Mouse (Mus musculus): ENCODE results near the gene Insig2. TPM values are rescaled to one million over a fixed set of nuclear protein-coding genes. Genes with fewer than 3 reads are reported as not detected.

The Insig2 gene
- 41.3 and 49.3 TPM in 2 replicates for polyA plus RNA-seq (2015; fragmentation: Nextera tagmentation; extraction: Ambion mirVana)

- no peak within 1 kb of the TSS for H3K4me3 ChIP-seq (replicated peaks)
- WGBS, result 95% methylated on average over 1 of the region's 1 CpGs
- H3K9me3 ChIP-seq (replicated peaks), result no peaks in the 10 kb centered on the region
- H3K4me2 ChIP-seq, result no peak within 1 kb of the TSS
- H3K27me3 ChIP-seq (replicated peaks), result no peaks in the 10 kb centered on the region
- peaks cover 11% of the 10 kb centered on the region for H3K4me1 ChIP-seq
- H3K36me3 ChIP-seq, result no peaks in the 10 kb centered on the region
- H3K27ac ChIP-seq (replicated peaks), result no peak within 1 kb of the TSS
- ATAC-seq (ENCODE audit: low FRiP score), result no peak
- no peak within 1 kb of the TSS for H3K9ac ChIP-seq (replicated peaks)
These were observed at the start of gene Insig2 for GRCm38 (mm10) chr1:121332485-121332884. Gene Insig2 (minus strand): TSS chr1:121332589.

- 28% methylated on average over 3 of the region's 3 CpGs for WGBS
- Histone ChIP-seq H3K36me3 (no peaks in the 10 kb centered on the region), H3K4me2 (no peak overlapping the region), H3K4me3 (replicated peaks) (no peak overlapping the region), H3K4me1 (0 out of 2 replicates have a peak, but pooled peaks cover 3% of the 10 kb centered on the region), H3K9me3 (replicated peaks) (no peaks in the 10 kb centered on the region), H3K9ac (replicated peaks) (no peak overlapping the region), H3K27ac (replicated peaks) (no peak overlapping the region), H3K27me3 (replicated peaks) (no peaks in the 10 kb centered on the region)
- ATAC-seq (ENCODE audit: low FRiP score), result no peak
These were observed 49.2 kb upstream of the Insig2 start for GRCm38 (mm10) chr1:121381562-121381961.

GRCm38 (mm10) chr1:121380033-121380432, 47.6 kb upstream of the Insig2 start:
- H3K4me2 ChIP-seq, result no peak overlapping the region
- no peaks in the 10 kb centered on the region for H3K9me3 ChIP-seq (replicated peaks)
- no peak for ATAC-seq (ENCODE audit: low FRiP score)
- H3K4me3 ChIP-seq (replicated peaks), result no peak overlapping the region
- H3K4me1 ChIP-seq, result 0 out of 2 replicates have a peak, but pooled peaks cover 3% of the 10 kb centered on the region
- H3K36me3 ChIP-seq, result no peaks in the 10 kb centered on the region
- no peak overlapping the region for H3K9ac ChIP-seq (replicated peaks)
- H3K27ac ChIP-seq (replicated peaks), result no peak overlapping the region
- 80% methylated on average over 3 of the region's 3 CpGs for WGBS
- H3K27me3 ChIP-seq (replicated peaks), result no peaks in the 10 kb centered on the region

- no peaks in the 10 kb centered on the region for H3K9me3 ChIP-seq (replicated peaks)
- no peak overlapping the region for H3K9ac ChIP-seq (replicated peaks)
- no peaks in the 10 kb centered on the region for H3K36me3 ChIP-seq
- 95% methylated on average over 2 of the region's 2 CpGs for WGBS
- H3K4me1 ChIP-seq, result 0 out of 2 replicates have a peak, but pooled peaks cover 3% of the 10 kb centered on the region
- H3K27ac ChIP-seq (replicated peaks), result no peak overlapping the region
- H3K4me2 ChIP-seq, result no peak overlapping the region
- ATAC-seq (ENCODE audit: low FRiP score), result no peak
- H3K27me3 ChIP-seq (replicated peaks), result no peaks in the 10 kb centered on the region
- H3K4me3 ChIP-seq (replicated peaks), result no peak overlapping the region
These were observed 45.5 kb upstream of the Insig2 start for GRCm38 (mm10) chr1:121377901-121378300.

- Histone ChIP-seq H3K4me1 (0 out of 2 replicates have a peak, but pooled peaks cover 3% of the 10 kb centered on the region), H3K27ac (replicated peaks) (no peak overlapping the region), H3K4me2 (no peak overlapping the region), H3K27me3 (replicated peaks) (no peaks in the 10 kb centered on the region), H3K4me3 (replicated peaks) (no peak overlapping the region), H3K9me3 (replicated peaks) (no peaks in the 10 kb centered on the region), H3K9ac (replicated peaks) (no peak overlapping the region), H3K36me3 (no peaks in the 10 kb centered on the region)
- no peak for ATAC-seq (ENCODE audit: low FRiP score)
- WGBS, result 98% methylated on average over 1 of the region's 1 CpGs
These were observed 45.0 kb upstream of the Insig2 start for GRCm38 (mm10) chr1:121377410-121377809.

- Histone ChIP-seq H3K9ac (replicated peaks) (no peak overlapping the region), H3K36me3 (no peaks in the 10 kb centered on the region), H3K9me3 (replicated peaks) (no peaks in the 10 kb centered on the region), H3K4me1 (no peaks in the 10 kb centered on the region), H3K4me3 (replicated peaks) (no peak overlapping the region), H3K4me2 (no peak overlapping the region), H3K27ac (replicated peaks) (no peak overlapping the region), H3K27me3 (replicated peaks) (no peaks in the 10 kb centered on the region)
- ATAC-seq (ENCODE audit: low FRiP score), result no peak
- 77% methylated on average over 2 of the region's 2 CpGs for WGBS
These were observed 41.2 kb upstream of the Insig2 start for GRCm38 (mm10) chr1:121373631-121374030.

- no peak for ATAC-seq (ENCODE audit: low FRiP score)
- H3K4me3 ChIP-seq (replicated peaks), result no peak overlapping the region
- H3K27ac ChIP-seq (replicated peaks), result no peak overlapping the region
- WGBS, result 96% methylated on average over 1 of the region's 1 CpGs
- no peaks in the 10 kb centered on the region for H3K27me3 ChIP-seq (replicated peaks)
- no peaks in the 10 kb centered on the region for H3K4me1 ChIP-seq
- no peaks in the 10 kb centered on the region for H3K36me3 ChIP-seq
- no peak overlapping the region for H3K9ac ChIP-seq (replicated peaks)
- no peak overlapping the region for H3K4me2 ChIP-seq
- no peaks in the 10 kb centered on the region for H3K9me3 ChIP-seq (replicated peaks)
These were observed 40.3 kb upstream of the Insig2 start for GRCm38 (mm10) chr1:121372656-121373055.

- 0 out of 2 replicates have a peak, but pooled peaks cover 3% of the 10 kb centered on the region for H3K4me1 ChIP-seq
- WGBS, result 48% methylated on average over 12 of the region's 12 CpGs
- ATAC-seq (ENCODE audit: low FRiP score), result no peak
- H3K9me3 ChIP-seq (replicated peaks), result no peaks in the 10 kb centered on the region
- no peak overlapping the region for H3K27ac ChIP-seq (replicated peaks)
- H3K4me3 ChIP-seq (replicated peaks), result no peak overlapping the region
- no peak overlapping the region for H3K4me2 ChIP-seq
- no peaks in the 10 kb centered on the region for H3K27me3 ChIP-seq (replicated peaks)
- H3K36me3 ChIP-seq, result no peaks in the 10 kb centered on the region
- H3K9ac ChIP-seq (replicated peaks), result no peak overlapping the region
These were observed 39.1 kb upstream of the Insig2 start for GRCm38 (mm10) chr1:121371449-121371848.

GRCm38 (mm10) chr1:121367257-121367656, 34.9 kb upstream of the Insig2 start:
- H3K9ac ChIP-seq (replicated peaks), result no peak overlapping the region
- H3K27ac ChIP-seq (replicated peaks), result no peak overlapping the region
- H3K4me2 ChIP-seq, result no peak overlapping the region
- H3K27me3 ChIP-seq (replicated peaks), result no peaks in the 10 kb centered on the region
- H3K36me3 ChIP-seq, result no peaks in the 10 kb centered on the region
- 0 out of 2 replicates have a peak, but pooled peaks cover 3% of the 10 kb centered on the region for H3K4me1 ChIP-seq
- 53% methylated on average over 9 of the region's 9 CpGs for WGBS
- no peaks in the 10 kb centered on the region for H3K9me3 ChIP-seq (replicated peaks)
- ATAC-seq (ENCODE audit: low FRiP score), result no peak
- H3K4me3 ChIP-seq (replicated peaks), result no peak overlapping the region

- Histone ChIP-seq H3K4me3 (replicated peaks) (no peak overlapping the region), H3K9me3 (replicated peaks) (no peaks in the 10 kb centered on the region), H3K27ac (replicated peaks) (no peak overlapping the region), H3K4me1 (no peaks in the 10 kb centered on the region), H3K36me3 (no peaks in the 10 kb centered on the region), H3K4me2 (no peak overlapping the region), H3K9ac (replicated peaks) (no peak overlapping the region), H3K27me3 (replicated peaks) (no peaks in the 10 kb centered on the region)
- ATAC-seq (ENCODE audit: low FRiP score), result 0 out of 2 replicates have a peak, but pooled peaks have one; percentile 17
- WGBS, result 58% methylated on average over 4 of the region's 4 CpGs
These were observed 28.2 kb upstream of the Insig2 start for GRCm38 (mm10) chr1:121360561-121360960.

GRCm38 (mm10) chr1:121359680-121360079, 27.3 kb upstream of the Insig2 start:
- 85% methylated on average over 12 of the region's 12 CpGs for WGBS
- Histone ChIP-seq H3K27ac (replicated peaks) (no peak overlapping the region), H3K27me3 (replicated peaks) (no peaks in the 10 kb centered on the region), H3K36me3 (no peaks in the 10 kb centered on the region), H3K4me1 (no peaks in the 10 kb centered on the region), H3K4me3 (replicated peaks) (no peak overlapping the region), H3K9me3 (replicated peaks) (no peaks in the 10 kb centered on the region), H3K4me2 (no peak overlapping the region), H3K9ac (replicated peaks) (no peak overlapping the region)
- no peak for ATAC-seq (ENCODE audit: low FRiP score)

- no peak for ATAC-seq (ENCODE audit: low FRiP score)
- no peak overlapping the region for H3K4me3 ChIP-seq (replicated peaks)
- H3K9ac ChIP-seq (replicated peaks), result no peak overlapping the region
- H3K4me1 ChIP-seq, result no peaks in the 10 kb centered on the region
- no peaks in the 10 kb centered on the region for H3K27me3 ChIP-seq (replicated peaks)
- no peaks in the 10 kb centered on the region for H3K36me3 ChIP-seq
- no peaks in the 10 kb centered on the region for H3K9me3 ChIP-seq (replicated peaks)
- H3K4me2 ChIP-seq, result no peak overlapping the region
- no peak overlapping the region for H3K27ac ChIP-seq (replicated peaks)
These were observed 21.4 kb upstream of the Insig2 start for GRCm38 (mm10) chr1:121353779-121354178.

- Histone ChIP-seq H3K27ac (replicated peaks) (no peak overlapping the region), H3K4me3 (replicated peaks) (no peak overlapping the region), H3K36me3 (no peaks in the 10 kb centered on the region), H3K9me3 (replicated peaks) (no peaks in the 10 kb centered on the region), H3K9ac (replicated peaks) (no peak overlapping the region), H3K4me2 (no peak overlapping the region), H3K27me3 (replicated peaks) (no peaks in the 10 kb centered on the region), H3K4me1 (no peaks in the 10 kb centered on the region)
- no peak for ATAC-seq (ENCODE audit: low FRiP score)
- WGBS, result 91% methylated on average over 3 of the region's 3 CpGs
These were observed 18.6 kb upstream of the Insig2 start for GRCm38 (mm10) chr1:121351037-121351436.
